Mouse (Mus musculus) urinary bladder, postnatal 36 days (tissue): ENCODE measurements at regions not wholly inside any gene's neighbourhood (a gene's known extent, or its start where the extent isn't known, plus 50 kb on each side); places are given as distances from the start of the nearest gene placed in this dataset.

Experiments used
- DNase-seq, 2 experiments: peaks; one replicate each; pipeline ENCODE4 v3.0.0; 2022; ENCODE audit warnings: low spot score in 2 of 2, mixed read lengths in 1 of 2

DNA sequence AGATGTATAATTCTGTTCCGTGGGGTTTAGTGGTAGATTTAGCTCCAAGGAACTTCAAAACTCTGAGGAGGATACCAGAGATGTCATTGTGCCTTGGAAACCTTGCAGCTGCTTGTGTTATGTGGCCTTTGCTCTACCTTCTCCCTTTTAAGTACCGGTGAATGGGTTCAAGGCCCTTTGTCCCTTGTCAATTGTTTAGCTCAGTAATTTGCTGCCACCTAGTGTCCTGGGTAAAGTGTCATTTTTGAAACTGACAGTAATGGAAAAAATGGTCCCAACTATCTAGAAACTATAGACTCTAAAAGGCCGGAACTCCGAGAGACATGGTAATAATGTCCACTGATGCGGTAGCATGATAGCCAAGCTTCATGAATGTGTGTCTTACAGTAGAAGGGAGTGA is 90.8 kb upstream of the Phactr1 start:
- DNase-seq: no peak

DNA sequence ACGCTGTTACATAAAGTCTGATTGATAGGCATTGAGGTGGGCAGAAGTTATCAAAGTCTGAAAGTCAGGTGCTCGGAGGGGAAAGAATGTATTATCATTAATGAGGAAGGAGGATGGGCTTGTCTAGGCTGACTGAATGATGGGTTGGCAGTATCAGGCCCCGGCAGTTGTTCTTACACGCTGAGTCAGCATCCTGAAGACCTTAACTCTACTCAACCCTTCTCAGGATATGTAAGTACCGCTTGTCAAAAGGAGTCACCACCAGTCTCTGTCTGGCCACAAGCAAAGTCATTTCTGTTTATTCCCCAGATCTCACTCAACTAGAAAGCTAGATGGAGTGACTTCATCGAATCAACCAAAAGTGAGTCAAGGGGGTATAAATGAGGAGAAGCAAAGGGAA is 90.0 kb upstream of the Phactr1 start:
- DNase-seq: no peak

DNA sequence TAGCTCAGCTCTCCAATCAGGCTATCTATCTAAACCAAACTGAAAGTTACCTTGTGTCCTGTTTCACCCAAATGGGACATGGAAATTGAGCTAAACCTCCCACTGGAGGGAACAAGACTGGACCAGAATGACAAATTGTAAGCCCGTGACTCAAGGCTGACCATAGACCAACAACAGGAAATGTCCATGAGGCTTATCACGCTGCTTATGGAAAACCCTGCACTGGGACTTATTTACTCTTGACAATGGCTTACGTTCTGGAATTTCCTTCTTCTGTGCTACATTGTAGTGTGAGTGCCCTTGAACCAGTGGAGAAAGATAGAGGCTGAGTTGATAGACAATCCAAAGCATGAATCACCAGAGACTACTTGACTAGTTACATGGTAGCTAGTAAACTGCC is 87.5 kb upstream of the Phactr1 start:
- DNase-seq: no peak

DNA sequence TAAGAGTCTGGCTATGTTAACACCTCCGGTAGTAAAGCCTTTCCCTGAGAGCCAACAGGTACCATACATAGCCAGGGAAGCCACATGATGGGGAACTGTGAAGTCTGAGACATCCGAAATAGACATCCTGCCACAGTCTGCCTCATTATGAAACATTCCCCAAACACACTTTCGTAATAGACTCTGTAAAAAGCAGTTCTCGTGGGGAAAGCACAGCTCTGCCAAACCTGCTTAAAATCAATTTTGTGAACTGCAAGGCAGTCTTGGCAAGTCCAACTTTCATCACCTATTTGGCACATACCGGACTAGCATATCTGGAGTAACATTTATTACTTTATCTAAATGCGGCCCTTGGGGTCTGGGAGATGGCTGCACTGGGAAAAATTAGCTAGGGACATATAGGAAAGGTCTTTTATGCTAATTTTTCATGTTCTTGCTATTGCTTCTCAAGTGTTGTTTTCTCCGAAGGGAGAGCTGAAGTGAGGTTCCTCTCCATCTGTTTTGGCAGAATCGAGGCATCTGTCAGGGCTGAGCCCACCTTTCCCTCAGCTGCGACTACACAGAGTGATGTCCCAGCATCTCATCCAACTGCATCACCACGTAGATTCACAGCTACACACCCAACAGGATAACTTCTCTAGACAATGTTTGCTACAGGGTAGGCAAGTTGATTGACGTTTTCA is 86.8 kb upstream of the Phactr1 start:
- DNase-seq: no peak

DNA sequence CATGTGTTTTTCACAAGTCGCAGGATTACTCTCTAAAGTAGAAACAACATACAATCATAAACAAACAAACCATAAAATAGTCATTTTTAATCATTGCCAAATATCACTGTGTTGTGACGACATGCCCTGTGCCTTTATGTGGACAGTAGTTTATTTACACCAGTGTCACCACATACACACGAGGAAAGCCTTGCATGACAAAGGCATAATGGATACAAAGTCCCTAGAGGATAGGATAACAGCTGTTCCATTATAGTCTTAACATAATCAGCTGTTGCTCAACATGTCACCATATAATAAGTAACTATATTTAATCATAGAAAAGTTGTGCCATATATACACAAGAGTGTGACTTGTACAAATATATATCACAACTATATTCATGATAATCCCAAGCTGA is 85.2 kb upstream of the Phactr1 start:
- DNase-seq: no peak

DNA sequence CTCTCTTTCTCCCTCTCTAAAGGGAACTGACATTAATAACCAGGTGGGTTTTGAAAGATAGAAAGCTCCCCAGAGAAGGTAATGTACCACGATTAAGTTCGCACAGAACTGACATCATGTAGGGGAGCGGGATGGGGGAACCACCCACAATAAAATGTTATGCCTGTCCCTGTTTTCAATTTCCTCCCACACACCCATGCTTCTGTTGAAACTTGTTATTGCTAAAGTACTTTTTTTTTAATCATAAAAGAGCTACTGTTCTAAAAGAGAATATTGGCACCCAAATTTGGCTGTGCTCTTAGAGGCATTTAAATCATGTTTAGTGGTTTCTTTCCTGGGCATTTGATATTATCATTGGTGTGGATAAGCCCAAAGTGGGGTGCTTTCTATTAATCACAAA is 82.6 kb upstream of the Phactr1 start:
- DNase-seq: no peak

DNA sequence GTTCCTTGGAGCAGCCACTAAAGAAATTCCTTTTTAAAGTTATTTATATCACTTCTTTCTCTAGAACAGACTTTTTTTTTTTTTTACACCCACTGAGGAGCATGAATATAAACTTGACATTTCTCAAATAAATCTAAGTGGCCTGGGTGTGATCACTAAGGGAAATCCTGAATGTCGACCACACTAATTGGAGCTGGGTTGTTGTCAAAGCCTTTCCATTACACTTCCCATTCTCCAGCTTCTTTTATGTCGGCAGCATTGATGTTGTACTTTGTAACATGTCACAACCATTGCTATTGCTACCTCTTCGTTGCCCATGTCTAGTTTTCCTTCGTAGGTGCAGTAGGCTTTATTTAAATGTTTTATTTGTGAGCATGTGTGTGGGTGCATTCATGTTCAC is 77.1 kb upstream of the Phactr1 start:
- no peak for DNase-seq

DNA sequence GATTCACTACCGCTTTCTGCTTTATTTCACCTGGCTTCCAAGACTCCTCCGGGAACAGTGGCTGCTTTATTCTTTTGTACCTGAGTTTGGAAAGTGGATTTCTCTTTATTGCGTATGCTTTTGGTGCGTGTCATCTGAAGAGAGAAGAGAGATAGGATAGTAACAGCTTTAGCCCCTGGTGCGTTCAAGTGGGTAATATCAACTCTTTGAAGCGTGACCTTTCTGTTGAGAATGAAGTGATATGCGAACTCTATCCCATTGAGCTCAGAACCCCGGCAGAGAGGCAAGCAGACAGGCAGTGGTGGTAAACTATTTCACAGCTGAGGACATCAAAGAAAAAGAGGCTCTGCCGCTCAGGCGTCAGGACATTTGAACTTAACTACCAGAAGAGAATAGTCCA is 72.7 kb upstream of the Phactr1 start:
- no peak for DNase-seq

DNA sequence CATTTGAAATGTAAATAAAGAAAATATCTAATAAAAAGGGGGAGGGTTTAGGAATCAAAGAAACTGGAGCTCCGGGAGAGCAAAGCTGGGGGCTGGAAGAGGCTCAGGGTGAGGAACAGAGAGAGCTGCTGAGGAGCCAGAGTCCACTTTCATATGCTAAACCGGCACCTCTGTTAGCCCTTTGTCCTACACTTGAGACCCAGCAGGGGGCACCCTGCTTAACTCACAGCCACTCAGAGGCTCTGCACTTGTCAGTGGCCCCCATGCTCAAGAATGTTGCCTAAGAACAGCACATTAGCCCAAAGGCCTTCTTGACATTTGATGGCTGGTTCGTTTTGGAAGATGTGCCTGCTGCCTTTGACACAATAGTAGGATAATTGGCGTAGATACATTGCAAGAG is 71.5 kb upstream of the Phactr1 start:
- DNase-seq: no peak

DNA sequence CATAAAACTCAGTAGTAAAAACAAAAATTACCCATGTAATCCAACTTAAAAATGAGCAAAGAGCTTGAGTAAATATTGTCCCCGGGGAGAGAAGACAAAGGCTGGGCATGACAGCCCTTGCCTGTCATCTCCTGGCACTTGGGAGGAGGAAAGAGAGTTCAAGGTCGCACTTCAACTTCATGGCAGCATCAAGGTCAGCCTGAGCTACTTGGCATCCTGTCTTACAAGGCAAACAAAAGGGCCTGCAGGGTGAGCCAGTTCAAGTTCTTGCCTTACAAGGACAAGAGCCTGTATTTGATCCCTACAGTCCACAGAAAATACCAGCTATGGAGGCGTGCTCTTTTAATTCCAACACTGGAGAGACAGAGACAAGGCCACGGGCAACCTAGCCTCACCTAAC is 67.1 kb upstream of the Phactr1 start:
- no peak for DNase-seq

DNA sequence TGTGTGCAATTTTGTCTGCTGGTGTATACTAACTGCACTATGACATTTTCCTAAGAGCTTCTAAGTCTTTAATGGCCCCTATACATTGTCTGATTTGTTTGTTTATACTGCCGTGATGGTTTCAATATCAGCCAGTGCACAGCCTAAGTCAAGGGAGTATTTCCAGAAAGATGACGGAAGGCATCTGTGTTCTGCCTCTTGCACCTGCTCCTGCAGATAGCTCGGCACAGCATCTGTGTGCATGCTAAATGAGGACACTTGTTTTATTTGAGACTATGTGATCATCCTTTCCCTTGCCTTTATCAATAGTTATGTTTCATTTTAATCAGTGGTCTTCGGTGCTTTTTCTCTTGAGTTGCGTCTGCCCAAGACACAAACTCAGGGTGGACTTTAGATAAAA is 64.6 kb upstream of the Phactr1 start:
- DNase-seq: no peak

DNA sequence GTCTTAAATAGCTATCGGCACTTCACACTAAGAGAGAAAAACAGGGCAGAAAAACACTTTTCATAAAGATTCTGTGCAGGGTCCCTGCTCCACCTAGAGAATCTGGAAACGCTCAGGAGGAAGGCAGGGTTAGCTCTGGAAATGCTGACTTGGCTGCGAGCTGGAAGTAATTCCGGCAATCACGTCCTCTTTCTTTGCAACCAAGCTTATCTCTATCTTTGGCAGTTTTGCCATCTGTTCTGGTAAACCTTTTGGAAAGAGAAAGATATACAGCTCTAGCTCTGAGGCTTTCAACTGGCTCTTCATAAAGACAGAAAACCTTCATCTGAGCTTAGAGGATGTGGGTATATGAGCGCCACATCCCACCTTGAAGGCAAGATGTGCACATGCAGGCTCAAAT is 63.2 kb upstream of the Phactr1 start:
- no peak for DNase-seq

DNA sequence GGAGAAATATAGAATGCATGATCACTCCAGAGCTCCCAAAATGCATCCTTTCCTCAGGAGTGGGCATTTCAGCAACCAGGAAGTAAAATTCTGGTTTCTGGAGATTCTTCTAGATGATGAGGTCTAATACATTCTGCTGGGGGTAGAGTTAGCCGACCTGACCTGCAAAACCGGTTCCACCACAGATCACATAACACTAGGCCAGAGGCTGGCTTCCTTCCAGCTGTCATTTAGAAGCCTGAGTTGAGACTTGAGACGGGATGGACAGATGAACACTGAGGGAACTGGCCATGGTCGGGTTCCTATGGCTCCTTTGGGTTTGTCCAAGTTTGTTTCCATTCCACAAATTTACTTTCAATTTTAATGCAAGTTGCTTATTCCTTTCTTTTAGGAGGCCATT is 62.6 kb upstream of the Phactr1 start:
- peak; percentile 15 to 28 for DNase-seq

DNA sequence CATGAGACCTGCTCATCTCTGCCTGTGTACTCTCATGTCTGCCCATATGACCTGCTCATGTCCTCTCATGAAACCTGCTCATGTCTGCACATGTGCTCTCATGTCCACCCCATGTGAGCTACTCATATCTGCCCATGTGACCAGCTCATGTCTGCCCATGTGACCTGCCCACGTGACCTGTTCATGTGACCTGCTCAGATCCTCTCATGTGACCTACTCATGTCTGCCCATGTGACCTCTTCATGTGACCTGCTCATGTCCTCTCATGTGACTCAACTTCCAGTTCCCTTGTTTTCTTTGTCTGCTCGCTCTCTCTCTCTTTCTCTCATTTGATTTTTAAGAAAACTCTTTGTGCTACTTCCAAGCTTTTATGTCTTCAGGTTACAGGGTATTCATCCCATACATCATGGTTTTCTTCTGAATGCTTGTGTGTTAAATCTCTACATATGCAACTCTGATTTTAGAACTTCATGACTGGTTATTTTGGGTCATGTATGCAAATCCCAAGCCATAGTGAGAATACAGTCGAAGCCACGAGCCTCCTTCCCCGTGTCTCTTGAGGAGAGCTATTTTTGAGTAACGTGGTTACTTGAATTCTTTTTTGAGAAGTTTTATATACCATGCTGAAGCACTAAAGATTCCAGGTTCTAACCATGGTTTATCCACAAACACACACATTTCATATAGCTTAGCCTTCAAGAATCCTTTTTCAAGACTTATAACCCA is 60.7 kb upstream of the Phactr1 start:
- DNase-seq: no peak

DNA sequence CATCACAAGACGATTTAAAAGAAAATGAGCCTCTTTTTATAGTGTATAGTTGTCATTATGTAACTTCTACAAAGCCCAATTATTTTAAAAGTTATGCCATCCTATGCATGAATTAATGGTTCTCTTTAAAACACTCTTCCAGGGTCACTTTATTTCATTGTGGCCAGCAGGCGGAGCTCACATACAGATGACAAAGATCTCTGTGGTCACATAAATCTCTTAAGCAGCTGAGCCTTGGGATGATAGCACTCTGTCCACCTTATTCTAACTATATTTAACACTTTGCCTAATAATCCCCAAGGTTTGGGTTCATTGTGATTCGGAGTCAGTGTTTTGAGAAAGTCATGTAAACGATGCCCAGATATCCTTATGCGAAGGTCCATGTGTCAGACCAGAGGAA is 56.9 kb upstream of the Phactr1 start:
- DNase-seq: no peak
